Mouse (Mus musculus) C2C12 (cell line): Measurements from ENCODE around the gene Rpl39. TPM values are rescaled to one million over a fixed set of nuclear protein-coding genes. Genes with fewer than 3 reads are reported as not detected.

Experiments
- H3K27me3 ChIP-seq: one replicate; pipeline ENCODE4 v1.6.1; 2011; ENCODE audit not compliant: control insufficient read depth, insufficient read depth, insufficient read length
- H3K36me3 ChIP-seq: one replicate; pipeline ENCODE4 v1.6.1; 2011; ENCODE audit not compliant: control insufficient read depth, insufficient read depth
- H3K4me3 ChIP-seq: one replicate; pipeline ENCODE4 v1.5.1; 2011; ENCODE audit warnings: mild to moderate bottlenecking, control low read depth; ENCODE audit not compliant: poor library complexity, insufficient read depth, severe bottlenecking
- H3K79me2 ChIP-seq: one replicate; pipeline ENCODE4 v1.6.1; 2011; ENCODE audit not compliant: control insufficient read depth, insufficient read depth
- H3K79me3 ChIP-seq: one replicate; pipeline ENCODE4 v1.6.1; 2011; ENCODE audit warnings: low read depth, control low read depth
- H3ac ChIP-seq: one replicate; pipeline ENCODE3; 2011; ENCODE audit warnings: low read depth; ENCODE audit not compliant: control insufficient read depth, insufficient read length
- CEBPB ChIP-seq: IDR thresholded peaks from one replicate; pipeline ENCODE4 v1.6.1; 2011; ENCODE audit warnings: low read depth, mild to moderate bottlenecking, control low read depth, moderate library complexity
- CTCF ChIP-seq: IDR thresholded peaks from one replicate; pipeline ENCODE4 v1.5.1; 2011; ENCODE audit not compliant: control insufficient read depth, insufficient read depth, insufficient read length
- FOSL1 ChIP-seq: IDR thresholded peaks from one replicate; pipeline ENCODE4 v1.8.0; 2011; ENCODE audit warnings: mild to moderate bottlenecking, low read length; ENCODE audit not compliant: poor library complexity, insufficient read depth, severe bottlenecking
- MAX ChIP-seq: IDR thresholded peaks from one replicate; pipeline ENCODE4 v1.6.1; 2011; ENCODE audit warnings: mild to moderate bottlenecking, control low read depth
- MYOD1 ChIP-seq: IDR thresholded peaks from one replicate; pipeline ENCODE4 v1.6.1; 2011; ENCODE audit warnings: low read depth; ENCODE audit not compliant: control insufficient read depth, insufficient read length
- MYOG ChIP-seq: IDR thresholded peaks from one replicate; pipeline ENCODE4 v1.6.1; 2011; ENCODE audit not compliant: control insufficient read depth, insufficient read length; ENCODE audit errors: extremely low read depth
- USF1 ChIP-seq: IDR thresholded peaks from one replicate; pipeline ENCODE4 v1.6.1; 2011; ENCODE audit warnings: low read depth, mild to moderate bottlenecking, control low read depth, moderate library complexity
- polyA plus RNA-seq: library from polyadenylated mRNA; unstranded; fragments of >200 nt; fragmentation: generic; extraction: Trizol; gene quantifications from one replicate; pipeline ENCODE4 v1.2.1, GENCODE M21; 2012; ENCODE audit warnings: missing spikeins

Gene Rpl39
- polyA plus RNA-seq, 1 experiment: 2,645 TPM

DNA sequence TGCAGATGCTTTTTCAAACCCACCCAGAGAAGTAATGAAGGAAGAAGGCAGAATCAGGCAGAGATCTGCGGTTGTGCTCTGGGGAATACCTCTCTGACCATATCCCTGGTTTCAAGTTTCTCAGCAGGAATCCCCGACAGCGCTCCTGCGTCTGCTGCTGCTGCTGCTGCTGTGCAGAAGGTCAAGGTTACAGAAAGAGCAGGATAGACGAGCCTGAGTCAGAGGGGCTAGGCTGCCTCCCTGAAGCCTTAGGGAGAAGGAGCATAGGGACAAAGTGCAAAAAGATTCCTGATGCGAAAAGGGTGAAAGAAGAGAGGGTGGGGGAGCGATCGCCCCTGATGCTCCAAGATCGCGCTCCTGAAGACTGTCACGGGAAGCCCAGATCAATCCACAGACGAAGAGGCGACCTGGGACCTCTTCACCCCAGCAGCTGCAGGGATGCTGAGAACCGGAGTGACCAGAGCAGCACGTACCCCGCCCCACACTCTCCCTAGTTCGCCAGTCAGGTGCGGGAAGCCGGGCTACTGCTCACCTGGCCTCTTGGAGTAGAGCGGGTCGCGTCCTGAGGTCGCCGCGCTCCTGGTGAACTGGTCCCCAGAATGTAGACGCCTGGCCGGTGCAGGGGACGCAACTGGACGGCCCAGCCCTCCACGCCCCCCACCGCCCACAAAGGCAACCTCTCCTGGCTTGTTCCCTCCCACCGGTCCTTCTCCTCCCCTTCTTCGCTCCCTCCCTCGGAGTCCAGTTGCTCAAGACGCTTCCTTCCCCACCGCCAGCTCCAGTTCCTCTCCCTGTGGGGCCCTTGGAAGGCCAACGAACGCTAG, 36.9 kb downstream of the Rpl39 start, which contains the start of gene Sowahd:
Gene Sowahd (plus strand): TSS at position 780 of the 824 bp plus-strand sequence.
- H3K79me3 ChIP-seq: no peaks in the 10 kb centered on the region
- H3K79me2 ChIP-seq: no peaks in the 10 kb centered on the region
- peaks cover 13% of the 10 kb centered on the region for H3K27me3 ChIP-seq
- H3K36me3 ChIP-seq: no peaks in the 10 kb centered on the region
- no peak for TF ChIP-seq MYOG
- no peak for TF ChIP-seq FOSL1
- TF ChIP-seq CEBPB: no peak
- no peak for TF ChIP-seq MYOD1
- no peak for TF ChIP-seq CTCF
- TF ChIP-seq MAX: no peak
- TF ChIP-seq USF1: no peak
- H3ac ChIP-seq: no peak within 1 kb of the TSS
- H3K4me3 ChIP-seq: no peak within 1 kb of the TSS

DNA sequence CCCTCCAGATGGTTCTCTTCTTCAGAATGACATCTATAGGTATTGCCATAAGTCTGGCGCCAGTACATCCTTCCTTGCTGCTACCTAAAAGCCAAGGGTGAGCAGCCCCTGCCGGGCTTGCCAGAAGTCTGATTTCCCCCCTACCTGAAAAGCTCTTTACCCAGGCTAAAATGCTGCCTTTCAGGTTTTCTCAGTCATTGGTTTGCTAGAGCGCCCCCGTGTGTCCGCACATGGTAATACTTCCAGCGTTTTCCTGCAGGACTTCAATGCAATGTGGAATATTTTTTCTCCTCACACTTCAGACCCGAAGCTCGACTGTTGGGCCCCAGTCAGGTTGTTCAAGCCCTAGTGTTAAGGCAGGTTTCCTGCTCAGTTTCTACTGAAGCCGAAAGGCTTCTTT, 42.5 kb downstream of the Rpl39 start:
- H3K4me3 ChIP-seq: no peak overlapping the region
- H3K79me2 ChIP-seq: no peaks in the 10 kb centered on the region
- H3K36me3 ChIP-seq: no peaks in the 10 kb centered on the region
- H3K27me3 ChIP-seq: no peaks in the 10 kb centered on the region
- H3ac ChIP-seq: no peak overlapping the region
- TF ChIP-seq USF1: no peak
- TF ChIP-seq MYOG: no peak
- TF ChIP-seq MAX: no peak
- no peak for TF ChIP-seq CEBPB
- no peak for TF ChIP-seq MYOD1
- no peak for TF ChIP-seq FOSL1
- no peak for TF ChIP-seq CTCF
- H3K79me3 ChIP-seq: no peaks in the 10 kb centered on the region

Other genes starting within 250 kb of the Rpl39 start
- gene Ube2a, start 211.5 kb downstream of the Rpl39 start, polyA plus RNA-seq: 64.8 TPM
- gene C330007P06Rik, start 211.3 kb downstream of the Rpl39 start, polyA plus RNA-seq: 6.3 TPM
- 4.3 TPM for gene Nkrf, start 182.5 kb downstream of the Rpl39 start, polyA plus RNA-seq
- gene Sept6, start 93.6 kb downstream of the Rpl39 start, polyA plus RNA-seq: 18.7 TPM
- not detected for gene Sowahd, start 36.6 kb downstream of the Rpl39 start, polyA plus RNA-seq
- gene Upf3b, start 24.9 kb upstream of the Rpl39 start, polyA plus RNA-seq: 4.3 TPM
- gene Nkap, start 41.4 kb upstream of the Rpl39 start, polyA plus RNA-seq: 3.2 TPM
- gene Akap14, start 83.4 kb upstream of the Rpl39 start, polyA plus RNA-seq: 0.04 TPM
- 254 TPM for gene Ndufa1, start 105.8 kb upstream of the Rpl39 start, polyA plus RNA-seq
- gene Rnf113a1, start 105.8 kb upstream of the Rpl39 start, polyA plus RNA-seq: 4.5 TPM
- gene Gm9, start 125.6 kb upstream of the Rpl39 start, polyA plus RNA-seq: not detected
- not detected for gene Rhox1, start 136.9 kb upstream of the Rpl39 start, polyA plus RNA-seq
- gene Rhox2a, start 159.6 kb upstream of the Rpl39 start, polyA plus RNA-seq: not detected
- gene Rhox3a, start 164.5 kb upstream of the Rpl39 start, polyA plus RNA-seq: not detected
- gene Rhox4a, start 179.9 kb upstream of the Rpl39 start, polyA plus RNA-seq: not detected